In the genomic region with DNA sequence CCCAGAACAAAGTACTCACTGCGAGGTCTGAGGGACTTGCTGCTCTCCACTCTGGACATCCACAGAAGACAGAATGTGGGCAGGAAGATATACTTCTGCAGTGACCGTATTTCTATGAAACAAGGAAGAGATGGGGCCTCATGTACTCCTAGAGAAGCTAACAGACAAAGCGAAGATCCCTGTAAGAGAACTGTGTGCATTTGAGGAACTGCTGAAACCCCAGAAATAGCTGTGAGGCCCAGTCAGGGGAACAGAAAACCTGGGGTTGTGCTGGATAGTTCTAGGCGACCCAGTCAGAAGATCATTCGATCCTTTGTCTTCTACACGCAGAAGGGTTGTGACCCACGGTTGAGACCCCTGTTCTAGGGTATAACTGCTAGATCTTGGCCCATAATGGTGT, we compare ENCODE assay signal across 27 mouse cellular contexts.
DNase-seq lines count a peak whose midpoint lies in the region; ATAC-seq and TF ChIP-seq lines count a peak whose summit lies in the region.
"Had no signal": no experiment of that assay in that cellular context is flagged by ENCODE, and none has a peak within 500 bp of the region (broad histone marks: within the 10 kb centered on the region; RNA-seq: fewer than 3 reads in every experiment).

No protein-coding gene starts in this region.

- H3K4me2 ChIP-seq in liver, postnatal 0 days (ENCODE audit: low read depth, low read length), result no peak overlapping the region
- no peak overlapping the region for H3K4me2 ChIP-seq in kidney, embryonic 15.5 days
- H3K4me2 ChIP-seq: embryonic facial prominence, embryonic 15.5 days; forebrain, embryonic 15.5 days; heart, embryonic 12.5 days; hindbrain, embryonic 13.5 days; limb, embryonic 15.5 days; lung, embryonic 14.5 days; midbrain, embryonic 15.5 days; neural tube, embryonic 13.5 days; stomach, embryonic 15.5 days had no signal

- H3K27me3 ChIP-seq in liver, postnatal 0 days (ENCODE audit: insufficient read depth, low read length), result no peaks in the 10 kb centered on the region
- no peaks in the 10 kb centered on the region for H3K27me3 ChIP-seq in kidney, embryonic 15.5 days
- H3K27me3 ChIP-seq: embryonic facial prominence, embryonic 15.5 days; forebrain, embryonic 15.5 days; heart, embryonic 12.5 days; hindbrain, embryonic 13.5 days; limb, embryonic 15.5 days; midbrain, embryonic 15.5 days; neural tube, embryonic 13.5 days; Patski; stomach, embryonic 15.5 days had no signal

- WGBS in liver, postnatal 0 days (ENCODE audit: insufficient replicate concordance), result 40% methylated on average over 7 of the region's 7 CpGs
- 86% methylated on average over 7 of the region's 7 CpGs for WGBS in kidney, embryonic 15.5 days

- H3K4me3 ChIP-seq in left cerebral cortex, adult 2 months, result no peak overlapping the region
- H3K4me3 ChIP-seq in liver, postnatal 0 days (ENCODE audit: low read depth, low read length), result no peak overlapping the region
- H3K4me3 ChIP-seq in kidney, embryonic 15.5 days (replicated peaks), result no peak overlapping the region
- H3K4me3 ChIP-seq: embryonic facial prominence, embryonic 15.5 days; forebrain, embryonic 15.5 days; heart, embryonic 12.5 days; hindbrain, embryonic 13.5 days; limb, embryonic 15.5 days; midbrain, embryonic 15.5 days; myocyte; neural tube, embryonic 13.5 days; stomach, embryonic 15.5 days had no signal

- H3K27ac ChIP-seq in left cerebral cortex, adult 2 months, result peak overlapping the region; percentile 24; the same call in 1 of the 2 replicates
- peak overlapping the region; percentile 71 for H3K27ac ChIP-seq in liver, postnatal 0 days (ENCODE audit: low read depth)
- H3K27ac ChIP-seq in kidney, embryonic 15.5 days, result no peak overlapping the region
- H3K27ac ChIP-seq: embryonic facial prominence, embryonic 15.5 days; forebrain, embryonic 15.5 days; hindbrain, embryonic 13.5 days; kidney, postnatal 0 days; limb, embryonic 15.5 days; midbrain, embryonic 15.5 days; neural tube, embryonic 13.5 days; stomach, embryonic 15.5 days had no signal

- no peaks in the 10 kb centered on the region for H3K36me3 ChIP-seq in liver, postnatal 0 days (replicated peaks; ENCODE audit: insufficient read depth, low read length)
- H3K36me3 ChIP-seq in kidney, embryonic 15.5 days, result no peaks in the 10 kb centered on the region
- H3K36me3 ChIP-seq: embryonic facial prominence, embryonic 15.5 days; forebrain, embryonic 15.5 days; heart, embryonic 12.5 days; hindbrain, embryonic 13.5 days; limb, embryonic 15.5 days; midbrain, embryonic 15.5 days; neural tube, embryonic 13.5 days; stomach, embryonic 15.5 days had no signal

- H3K9me3 ChIP-seq in liver, postnatal 0 days (ENCODE audit: low read length), result no peaks in the 10 kb centered on the region
- H3K9me3 ChIP-seq in kidney, embryonic 15.5 days (replicated peaks), result no peaks in the 10 kb centered on the region
- H3K9me3 ChIP-seq: embryonic facial prominence, embryonic 15.5 days; forebrain, embryonic 15.5 days; heart, embryonic 12.5 days; hindbrain, embryonic 13.5 days; limb, embryonic 15.5 days; midbrain, embryonic 15.5 days; neural tube, embryonic 13.5 days; stomach, embryonic 15.5 days had no signal

- peaks cover 8% of the 10 kb centered on the region for H3K4me1 ChIP-seq in liver, postnatal 0 days (ENCODE audit: insufficient read depth)
- no peaks in the 10 kb centered on the region for H3K4me1 ChIP-seq in kidney, embryonic 15.5 days
- H3K4me1 ChIP-seq: hindbrain, embryonic 13.5 days; limb, embryonic 15.5 days; midbrain, embryonic 15.5 days had no signal

- TF ChIP-seq EP300 in liver, postnatal 0 days (IDR thresholded peaks at IDR 0.05; ENCODE audit: low read depth), result no peak

- TF ChIP-seq CTCF in left cerebral cortex, adult 2 months (IDR thresholded peaks at IDR 0.05), result no peak
- TF ChIP-seq CTCF in liver, postnatal 0 days (IDR thresholded peaks at IDR 0.05; ENCODE audit: low read depth), result no peak

- no peak for ATAC-seq in liver, postnatal 0 days
- ATAC-seq in kidney, embryonic 15.5 days (replicated peaks; ENCODE audit: low FRiP score), result no peak
- ATAC-seq: CD4-positive, CD25-positive, alpha-beta regulatory T cell, adult 4 months; forebrain, embryonic 15.5 days; midbrain, embryonic 15.5 days; Patski had no signal

- H3K9ac ChIP-seq in liver, postnatal 0 days (replicated peaks), result no peak overlapping the region
- no peak overlapping the region for H3K9ac ChIP-seq in kidney, embryonic 15.5 days
- H3K9ac ChIP-seq: embryonic facial prominence, embryonic 15.5 days; forebrain, embryonic 15.5 days; heart, embryonic 12.5 days; hindbrain, embryonic 13.5 days; limb, embryonic 15.5 days; lung, embryonic 14.5 days; midbrain, embryonic 15.5 days; neural tube, embryonic 13.5 days; stomach, embryonic 15.5 days had no signal

- intact Hi-C loops in left cerebral cortex, adult 2 months (cut with DNase I), result no loop called here

- no peak for DNase-seq in left cerebral cortex, adult 2 months (ENCODE audit: extremely low spot score in 1 of 2, low spot score in 2 of 2)
- DNase-seq in left cerebral cortex, adult 11 months (ENCODE audit: low spot score), result no peak
- DNase-seq in brain, adult 2 months (ENCODE audit: low read depth, low spot score), result peak; percentile 16
- no peak for DNase-seq in liver, postnatal 0 days
- DNase-seq in urinary bladder, postnatal 14 days (ENCODE audit: low spot score), result no peak
- no peak for DNase-seq in cerebellum, adult 11-12 months
- DNase-seq: cerebellum, adult 8-10 months; cerebellum, postnatal 36 days; heart, postnatal 10 days; kidney, adult 18-20 months; left cerebral cortex, postnatal 4 days; lung, embryonic 14.5 days; thymus, adult 18-20 months; thymus, postnatal 4 days had no signal
